In genomic region chr15:9093598-9094365, GRCm38 (mm10) we compare ENCODE assay signal across 11 mouse cellular contexts. TPM values are rescaled to one million over a fixed set of nuclear protein-coding genes. Genes with fewer than 3 reads are reported as not detected.
A peak's percentile ranks its signal among the peaks of the same experiment; 100 is the strongest.
DNase-seq lines count a peak whose midpoint lies in the region; ATAC-seq and TF ChIP-seq lines count a peak whose summit lies in the region.
"Had no signal": no experiment of that assay in that cellular context is flagged by ENCODE, and none has a peak within 500 bp of the region (broad histone marks: within the 10 kb centered on the region; RNA-seq: fewer than 3 reads in every experiment).

No protein-coding gene starts in this region.

- no peaks in the 10 kb centered on the region for H3K9me3 ChIP-seq in kidney, embryonic 15.5 days (replicated peaks)
- H3K9me3 ChIP-seq in hindbrain, embryonic 12.5 days (replicated peaks) = no peaks in the 10 kb centered on the region

- H3K4me1 ChIP-seq in kidney, embryonic 15.5 days = peaks cover 16% of the 10 kb centered on the region
- H3K4me1 ChIP-seq in cortical plate, adult 2 months (ENCODE audit: control insufficient read depth, insufficient read depth, low read length) = no peaks in the 10 kb centered on the region
- H3K4me1 ChIP-seq in hindbrain, embryonic 12.5 days = peaks cover 9% of the 10 kb centered on the region

- 69% methylated on average over 11 of the region's 11 CpGs for WGBS in kidney, embryonic 15.5 days
- 75% methylated on average over 11 of the region's 11 CpGs for WGBS in hindbrain, embryonic 12.5 days

- H3K9ac ChIP-seq in kidney, embryonic 15.5 days = no peak overlapping the region
- H3K9ac ChIP-seq in hindbrain, embryonic 12.5 days = no peak overlapping the region

- DNase-seq in kidney, adult 11 months = no peak
- no peak for DNase-seq in cerebellum, adult 18-20 months
- no peak for DNase-seq in layer of hippocampus, postnatal 25 days (ENCODE audit: extremely low spot score in 1 of 2, low spot score in 1 of 2)
- no peak for DNase-seq in embryo, embryonic 9.5 days (ENCODE audit: extremely low spot score)
- DNase-seq: gastrocnemius, postnatal 25 days; thymus, postnatal 4 days had no signal

- no peaks in the 10 kb centered on the region for H3K27me3 ChIP-seq in kidney, embryonic 15.5 days
- no peaks in the 10 kb centered on the region for H3K27me3 ChIP-seq in hindbrain, embryonic 12.5 days
- H3K27me3 ChIP-seq: CH12.LX had no signal

- no peak overlapping the region for H3K27ac ChIP-seq in kidney, embryonic 15.5 days
- no peak overlapping the region for H3K27ac ChIP-seq in cortical plate, adult 2 months (ENCODE audit: insufficient read depth, low read length)
- peak overlapping the region; percentile 30; the same call in 1 of the 2 replicates for H3K27ac ChIP-seq in hindbrain, embryonic 12.5 days

- H3K4me2 ChIP-seq in kidney, embryonic 15.5 days = peak overlapping the region; percentile 41
- peak overlapping the region; percentile 29; the same call in 1 of the 2 replicates for H3K4me2 ChIP-seq in hindbrain, embryonic 12.5 days (replicated peaks)

- H3K4me3 ChIP-seq in kidney, embryonic 15.5 days (replicated peaks) = 0 out of 2 replicates have a peak overlapping the region, but pooled peaks have one; percentile 7
- peak overlapping the region; percentile 3; the same call in 1 of the 2 replicates for H3K4me3 ChIP-seq in cortical plate, adult 2 months (ENCODE audit: insufficient read depth, low read length)
- no peak overlapping the region for H3K4me3 ChIP-seq in hindbrain, embryonic 12.5 days

- TF ChIP-seq CTCF in cortical plate, adult 2 months (IDR thresholded peaks at IDR 0.05; ENCODE audit: extremely low read depth, insufficient read depth, low read length) = no peak

- H3K36me3 ChIP-seq in kidney, embryonic 15.5 days = peaks cover 43% of the 10 kb centered on the region
- peaks cover 20% of the 10 kb centered on the region for H3K36me3 ChIP-seq in hindbrain, embryonic 12.5 days

- ATAC-seq in kidney, embryonic 15.5 days (replicated peaks; ENCODE audit: low FRiP score) = peak; percentile 47
- ATAC-seq in hindbrain, embryonic 12.5 days (ENCODE audit: low FRiP score) = peak; percentile 41; the same call in 1 of the 2 replicates
- 0 out of 2 replicates have a peak, but pooled peaks have one; percentile 10 for ATAC-seq in megakaryocyte progenitor cell, adult 5-6 weeks (replicated peaks; ENCODE audit: poor library complexity)

- no peak for TF ChIP-seq POLR2A in cortical plate, adult 2 months (IDR thresholded peaks at IDR 0.05; ENCODE audit: extremely low read depth, insufficient read depth, low read length)

RNA-seq across cellular contexts. Expression of gene Nadk2, which starts 22.7 kb away (rescaled TPM):
- polyA plus RNA-seq in kidney, embryonic 15.5 days (2015; fragmentation: Nextera tagmentation; extraction: Ambion mirVana) = 27.0 and 27.3 TPM in 2 replicates
- polyA plus RNA-seq in cortical plate, adult 2 months (2012; rRNA removed) = 41.7 and 54.7 TPM in 2 replicates
- polyA plus RNA-seq in hindbrain, embryonic 12.5 days (2016; fragmentation: Nextera tagmentation; extraction: Ambion mirVana) = 39.0 and 43.1 TPM in 2 replicates
- total RNA-seq in megakaryocyte progenitor cell, adult 5-6 weeks (2015) = 64.3 and 68.6 TPM in 2 replicates
- 59.7 and 73.9 TPM in 2 replicates for total RNA-seq in megakaryocyte progenitor cell, adult 5-6 weeks (2017)
- 10 to 100 TPM; 61.0 to 64.9 TPM for total RNA-seq in layer of hippocampus, postnatal 25 days (2021)

RNA-seq across cellular contexts. Expression of gene Lmbrd2, which starts 46.6 kb away (rescaled TPM):
- 3.6 and 3.7 TPM in 2 replicates for polyA plus RNA-seq in kidney, embryonic 15.5 days (2015; fragmentation: Nextera tagmentation; extraction: Ambion mirVana)
- polyA plus RNA-seq in cortical plate, adult 2 months (2012; rRNA removed) = 24.1 and 24.5 TPM in 2 replicates
- 3.0 and 3.4 TPM in 2 replicates for polyA plus RNA-seq in hindbrain, embryonic 12.5 days (2016; fragmentation: Nextera tagmentation; extraction: Ambion mirVana)
- 10.0 and 11.6 TPM in 2 replicates for total RNA-seq in megakaryocyte progenitor cell, adult 5-6 weeks (2015)
- 4.5 and 9.6 TPM in 2 replicates for total RNA-seq in megakaryocyte progenitor cell, adult 5-6 weeks (2017)
- 10 to 100 TPM; 58.7 to 59.2 TPM for total RNA-seq in layer of hippocampus, postnatal 25 days (2021)
